ENCODE assay signal across 25 mouse cellular contexts in genomic region chr5:111304730-111305129, GRCm38 (mm10). TPM values are rescaled to one million over a fixed set of nuclear protein-coding genes. Genes with fewer than 3 reads are reported as not detected.
A peak's percentile ranks its signal among the peaks of the same experiment; 100 is the strongest.
DNase-seq lines count a peak whose midpoint lies in the region; ATAC-seq and TF ChIP-seq lines count a peak whose summit lies in the region.
"Had no signal": no experiment of that assay in that cellular context is flagged by ENCODE, and none has a peak within 500 bp of the region (broad histone marks: within the 10 kb centered on the region; RNA-seq: fewer than 3 reads in every experiment).

No protein-coding gene starts in this region.

- no peak overlapping the region for H3K9ac ChIP-seq in heart, adult 2 months (ENCODE audit: low read depth, low read length)
- H3K9ac ChIP-seq in liver, embryonic 14.5 days (replicated peaks), result no peak overlapping the region
- no peak overlapping the region for H3K9ac ChIP-seq in liver, embryonic 12.5 days
- H3K9ac ChIP-seq: hindbrain, embryonic 12.5 days; liver, embryonic 13.5 days; lung, embryonic 15.5 days; midbrain, embryonic 13.5 days had no signal

- no peaks in the 10 kb centered on the region for H3K4me1 ChIP-seq in heart, adult 2 months (ENCODE audit: control insufficient read depth, insufficient read depth, low read length)
- H3K4me1 ChIP-seq in heart, embryonic 10.5 days, result peaks cover 11% of the 10 kb centered on the region
- peaks cover 0 to 2% of the 10 kb centered on the region in 2 experiments; a peak in 1 of 4 replicates for H3K4me1 ChIP-seq in liver, embryonic 14.5 days (replicated peaks; ENCODE audit: control insufficient read depth in 2 of 2, insufficient read depth in 2 of 2, low read length in 1 of 2)
- no peaks in the 10 kb centered on the region for H3K4me1 ChIP-seq in liver, embryonic 12.5 days
- H3K4me1 ChIP-seq: hindbrain, embryonic 12.5 days; limb, embryonic 10.5 days; liver, embryonic 13.5 days; lung, embryonic 15.5 days; midbrain, embryonic 13.5 days had no signal

- no peak for TF ChIP-seq POLR2A in heart, adult 2 months (IDR thresholded peaks at IDR 0.05; ENCODE audit: insufficient read depth, low read depth, low read length)

- POLR2A ChIA-PET in Patski (lab: Charles Lee), result no interaction called here

- intact Hi-C loops in heart, adult 2 months (cut with DNase I), result no loop called here

- CTCF ChIA-PET in Patski (lab: Charles Lee), result interaction anchor here (1.0 to 1.4 kb wide), 2 partner anchors 16 to 19 kb away, joined by 3 to 4 read pairs; no protein-coding TSS in a partner anchor

- no peak for DNase-seq in heart, adult 2 months
- no peak for DNase-seq in heart, embryonic 10.5 days (ENCODE audit: low spot score)
- DNase-seq in liver, embryonic 14.5 days (ENCODE audit: low read depth in 3 of 3, low spot score in 3 of 3), result no peak
- no peak for DNase-seq in Patski (ENCODE audit: low read depth, low spot score)
- DNase-seq in naive thymus-derived CD4-positive, alpha-beta T cell, adult 2 months (ENCODE audit: low read depth), result peak; percentile 25
- no peak for DNase-seq in testis, postnatal 10 days (ENCODE audit: low spot score)
- no peak for DNase-seq in cerebellum, adult 8-10 months
- DNase-seq: B cell, adult 2 months; cerebellum, adult 9-10 months; gastrocnemius, postnatal 14 days; heart, adult 18-20 months; kidney, adult 8-10 months; liver, embryonic 13.5 days; lung, postnatal 36 days; right cerebral cortex, postnatal 14 days; spleen, adult 18-20 months; thymus, postnatal 4 days had no signal

- H3K79me2 ChIP-seq in heart, adult 2 months (replicated peaks; ENCODE audit: control insufficient read depth, insufficient read depth, low read length), result no peaks in the 10 kb centered on the region

- H3K27me3 ChIP-seq in heart, adult 2 months (ENCODE audit: control insufficient read depth, insufficient read depth, low read length), result no peaks in the 10 kb centered on the region
- H3K27me3 ChIP-seq in heart, embryonic 10.5 days (ENCODE audit: insufficient read depth, poor library complexity, severe bottlenecking), result 0 out of 2 replicates have a peak, but pooled peaks cover 15% of the 10 kb centered on the region
- H3K27me3 ChIP-seq in liver, embryonic 14.5 days (ENCODE audit: control insufficient read depth, insufficient read depth, low read length), result no peaks in the 10 kb centered on the region
- peaks cover 7% of the 10 kb centered on the region; the same call in 1 of the 2 replicates for H3K27me3 ChIP-seq in liver, embryonic 12.5 days (replicated peaks)
- H3K27me3 ChIP-seq in Patski, result no peaks in the 10 kb centered on the region
- H3K27me3 ChIP-seq: hindbrain, embryonic 12.5 days; liver, embryonic 13.5 days; lung, embryonic 15.5 days; midbrain, embryonic 13.5 days had no signal

- H3K9me3 ChIP-seq in heart, embryonic 10.5 days, result no peaks in the 10 kb centered on the region
- no peaks in the 10 kb centered on the region for H3K9me3 ChIP-seq in liver, embryonic 14.5 days (ENCODE audit: control insufficient read depth, low read length)
- H3K9me3 ChIP-seq in liver, embryonic 12.5 days (replicated peaks), result no peaks in the 10 kb centered on the region
- H3K9me3 ChIP-seq: limb, embryonic 10.5 days; liver, embryonic 13.5 days; lung, embryonic 15.5 days; midbrain, embryonic 13.5 days had no signal

- TF ChIP-seq CTCF in heart, adult 2 months (IDR thresholded peaks at IDR 0.05), result peak; percentile 39
- TF ChIP-seq CTCF in liver, embryonic 14.5 days (IDR thresholded peaks at IDR 0.05; ENCODE audit: low read depth), result peak; percentile 44
- TF ChIP-seq CTCF in Patski (IDR thresholded peaks at IDR 0.05), result peak; percentile 34

- H3K36me3 ChIP-seq in heart, adult 2 months (ENCODE audit: control insufficient read depth, insufficient read depth, low read length), result no peaks in the 10 kb centered on the region
- no peaks in the 10 kb centered on the region for H3K36me3 ChIP-seq in heart, embryonic 10.5 days
- H3K36me3 ChIP-seq in liver, embryonic 14.5 days (replicated peaks; ENCODE audit: control insufficient read depth, insufficient read depth, low read depth), result no peaks in the 10 kb centered on the region
- no peaks in the 10 kb centered on the region for H3K36me3 ChIP-seq in liver, embryonic 12.5 days
- H3K36me3 ChIP-seq: embryonic facial prominence, embryonic 10.5 days; hindbrain, embryonic 12.5 days; limb, embryonic 10.5 days; liver, embryonic 13.5 days; lung, embryonic 15.5 days; midbrain, embryonic 13.5 days had no signal

- H3K4me2 ChIP-seq in liver, embryonic 14.5 days (ENCODE audit: low read depth), result no peak overlapping the region
- no peak overlapping the region for H3K4me2 ChIP-seq in liver, embryonic 12.5 days
- H3K4me2 ChIP-seq: hindbrain, embryonic 12.5 days; liver, embryonic 13.5 days; lung, embryonic 15.5 days; midbrain, embryonic 13.5 days had no signal

- 91% methylated on average over 3 of the region's 3 CpGs for WGBS in heart, adult 2 months
- 85% methylated on average over 3 of the region's 3 CpGs for WGBS in heart, embryonic 10.5 days
- 65% methylated on average over 3 of the region's 3 CpGs for WGBS in liver, embryonic 14.5 days (ENCODE audit: insufficient replicate concordance)
- 74% methylated on average over 3 of the region's 3 CpGs for WGBS in liver, embryonic 12.5 days (ENCODE audit: insufficient replicate concordance)

- no peak for ATAC-seq in liver, embryonic 14.5 days (ENCODE audit: insufficient read depth)
- no peak for ATAC-seq in liver, embryonic 12.5 days
- no peak for ATAC-seq in Patski
- ATAC-seq: forebrain, embryonic 16.5 days; midbrain, embryonic 13.5 days had no signal

- TF ChIP-seq EP300 in heart, adult 2 months (IDR thresholded peaks at IDR 0.05; ENCODE audit: insufficient read depth, low read depth, low read length), result no peak
- no peak for TF ChIP-seq EP300 in liver, embryonic 14.5 days (IDR thresholded peaks at IDR 0.05; ENCODE audit: low read depth)

- in situ Hi-C loops in Patski (cut with MboI; ENCODE audit: low pct_unique_long_range_greater_than_20kb), result no loop called here

- H3K27ac ChIP-seq in heart, adult 2 months, result no peak overlapping the region
- H3K27ac ChIP-seq in heart, embryonic 10.5 days, result no peak overlapping the region
- H3K27ac ChIP-seq in liver, embryonic 14.5 days, result no peak overlapping the region
- no peak overlapping the region for H3K27ac ChIP-seq in liver, embryonic 12.5 days
- H3K27ac ChIP-seq: embryonic facial prominence, embryonic 10.5 days; hindbrain, embryonic 12.5 days; limb, embryonic 10.5 days; liver, embryonic 13.5 days; lung, embryonic 15.5 days; midbrain, embryonic 13.5 days had no signal

- no peak overlapping the region for H3K4me3 ChIP-seq in heart, adult 2 months
- H3K4me3 ChIP-seq in heart, embryonic 10.5 days, result no peak overlapping the region
- H3K4me3 ChIP-seq in liver, embryonic 14.5 days (ENCODE audit: insufficient read depth in 1 of 2, low read depth in 2 of 2, low read length in 2 of 2), result no peak overlapping the region
- no peak overlapping the region for H3K4me3 ChIP-seq in liver, embryonic 12.5 days
- H3K4me3 ChIP-seq: embryonic facial prominence, embryonic 10.5 days; hindbrain, embryonic 12.5 days; limb, embryonic 10.5 days; liver, embryonic 13.5 days; lung, embryonic 15.5 days; megakaryocyte, embryonic 14.5 days; midbrain, embryonic 13.5 days had no signal

RNA-seq across cellular contexts. Expression of gene Pitpnb, which starts 25.8 kb away (rescaled TPM):
- total RNA-seq in heart, adult 2 months (2021), result 10 to 100 TPM; 39.4 to 41.9 TPM
- 32.4 and 41.1 TPM in 2 replicates for polyA plus RNA-seq in heart, adult 2 months (2012; rRNA removed)
- 93.7 and 105 TPM in 2 replicates for polyA plus RNA-seq in heart, embryonic 10.5 days (2016; fragmentation: Nextera tagmentation; extraction: Ambion mirVana)
- polyA plus RNA-seq in liver, embryonic 14.5 days (2012; rRNA removed), result 23.1 and 23.6 TPM in 2 replicates
- 31.5 and 32.0 TPM in 2 replicates for polyA plus RNA-seq in liver, embryonic 14.5 days (2014; fragmentation: Nextera tagmentation; extraction: Ambion mirVana)
- 51.5 and 55.2 TPM in 2 replicates for polyA plus RNA-seq in liver, embryonic 12.5 days (2016; fragmentation: Nextera tagmentation; extraction: Ambion mirVana)
- polyA plus RNA-seq in Patski (2021), result 102 TPM
